ENCODE assay signal across 8 mouse cellular contexts in genomic region chr11:102392441-102393237, GRCm38 (mm10). TPM values are rescaled to one million over a fixed set of nuclear protein-coding genes. Genes with fewer than 3 reads are reported as not detected.
DNase-seq lines count a peak whose midpoint lies in the region; ATAC-seq and TF ChIP-seq lines count a peak whose summit lies in the region.

No protein-coding gene starts in this region.

- ATAC-seq in cerebellum, adult (ENCODE audit: insufficient number of reproducible peaks, low FRiP score, low TSS enrichment), result peak; percentile 20; the same call in 1 of the 2 replicates
- ATAC-seq in liver, embryonic 14.5 days (ENCODE audit: insufficient read depth), result peak; percentile 29; the same call in 1 of the 2 replicates

- H3K27ac ChIP-seq in liver, embryonic 14.5 days, result no peak overlapping the region

- H3K4me3 ChIP-seq in liver, embryonic 14.5 days (ENCODE audit: insufficient read depth in 1 of 2, low read depth in 2 of 2, low read length in 2 of 2), result peak overlapping the region; percentile 33 to 35

- no peaks in the 10 kb centered on the region for H3K36me3 ChIP-seq in liver, embryonic 14.5 days (replicated peaks; ENCODE audit: control insufficient read depth, insufficient read depth, low read depth)

- peak overlapping the region; percentile 61 for H3K4me2 ChIP-seq in liver, embryonic 14.5 days (ENCODE audit: low read depth)

- WGBS in liver, embryonic 14.5 days (ENCODE audit: insufficient replicate concordance), result 17% methylated on average over 15 of the region's 15 CpGs

- H3K9ac ChIP-seq in liver, embryonic 14.5 days (replicated peaks), result no peak overlapping the region; the same call in none of the 2 replicates

- H3K4me1 ChIP-seq in liver, embryonic 14.5 days (replicated peaks; ENCODE audit: control insufficient read depth in 2 of 2, insufficient read depth in 2 of 2, low read length in 1 of 2), result peaks cover 6 to 12% of the 10 kb centered on the region in 2 experiments; a peak in 3 of 4 replicates

- TF ChIP-seq CTCF in liver, embryonic 14.5 days (IDR thresholded peaks at IDR 0.05; ENCODE audit: low read depth), result no peak

- TF ChIP-seq EP300 in liver, embryonic 14.5 days (IDR thresholded peaks at IDR 0.05; ENCODE audit: low read depth), result no peak

- H3K27me3 ChIP-seq in liver, embryonic 14.5 days (ENCODE audit: control insufficient read depth, insufficient read depth, low read length), result peaks cover 65% of the 10 kb centered on the region

- no peak for DNase-seq in cerebellum, adult 8-10 months
- peak; percentile 50 for DNase-seq in retina, embryonic 14.5 days (ENCODE audit: low spot score)
- DNase-seq in retina, postnatal 1 day, result no peak
- no peak for DNase-seq in liver, embryonic 14.5 days (ENCODE audit: low read depth in 3 of 3, low spot score in 3 of 3)
- no peak for DNase-seq in embryo, embryonic 10 days (ENCODE audit: low spot score)
- no peak for DNase-seq in thymus, postnatal 0 days (ENCODE audit: low spot score)
- no peak for DNase-seq in layer of hippocampus, postnatal 36 days

- no peaks in the 10 kb centered on the region for H3K9me3 ChIP-seq in liver, embryonic 14.5 days (ENCODE audit: control insufficient read depth, low read length)

RNA-seq across cellular contexts. Expression of gene Rundc3a, which starts 0.6 kb away (rescaled TPM):
- 1.4 and 1.9 TPM in 2 replicates for polyA plus RNA-seq in liver, embryonic 14.5 days (2012; rRNA removed)
- polyA plus RNA-seq in liver, embryonic 14.5 days (2014; fragmentation: Nextera tagmentation; extraction: Ambion mirVana), result 1.0 and 1.2 TPM in 2 replicates
- 1.1 and 1.4 TPM in 2 replicates for polyA plus RNA-seq in thymus, postnatal 0 days (2015; fragmentation: Nextera tagmentation; extraction: Ambion mirVana)
- 100 to 1,000 TPM; 455 to 507 TPM for total RNA-seq in layer of hippocampus, postnatal 36 days (2021)

RNA-seq across cellular contexts. Expression of gene Slc25a39, which starts 15.1 kb away (rescaled TPM):
- 167 and 187 TPM in 2 replicates for polyA plus RNA-seq in liver, embryonic 14.5 days (2012; rRNA removed)
- polyA plus RNA-seq in liver, embryonic 14.5 days (2014; fragmentation: Nextera tagmentation; extraction: Ambion mirVana), result 339 and 363 TPM in 2 replicates
- 97.8 and 107 TPM in 2 replicates for polyA plus RNA-seq in thymus, postnatal 0 days (2015; fragmentation: Nextera tagmentation; extraction: Ambion mirVana)
- total RNA-seq in layer of hippocampus, postnatal 36 days (2021), result 10 to 100 TPM; 61.9 to 64.0 TPM

RNA-seq across cellular contexts. Expression of gene Slc4a1, which starts 26.6 kb away (rescaled TPM):
- polyA plus RNA-seq in liver, embryonic 14.5 days (2012; rRNA removed), result 570 and 632 TPM in 2 replicates
- 606 and 703 TPM in 2 replicates for polyA plus RNA-seq in liver, embryonic 14.5 days (2014; fragmentation: Nextera tagmentation; extraction: Ambion mirVana)
- polyA plus RNA-seq in thymus, postnatal 0 days (2015; fragmentation: Nextera tagmentation; extraction: Ambion mirVana), result 0.48 and 0.53 TPM in 2 replicates
- total RNA-seq in layer of hippocampus, postnatal 36 days (2021), result under 1 TPM; 0.10 to 0.15 TPM

RNA-seq across cellular contexts. Expression of gene Grn, which starts 37.5 kb away (rescaled TPM):
- polyA plus RNA-seq in liver, embryonic 14.5 days (2012; rRNA removed), result 25.4 and 28.9 TPM in 2 replicates
- polyA plus RNA-seq in liver, embryonic 14.5 days (2014; fragmentation: Nextera tagmentation; extraction: Ambion mirVana), result 34.1 and 41.4 TPM in 2 replicates
- 86.4 and 90.6 TPM in 2 replicates for polyA plus RNA-seq in thymus, postnatal 0 days (2015; fragmentation: Nextera tagmentation; extraction: Ambion mirVana)
- total RNA-seq in layer of hippocampus, postnatal 36 days (2021), result 10 to 100 TPM; 60.3 to 68.3 TPM

RNA-seq across cellular contexts. Expression of gene Fam171a2, which starts 54.8 kb away (rescaled TPM):
- polyA plus RNA-seq in liver, embryonic 14.5 days (2012; rRNA removed), result 1.6 and 2.0 TPM in 2 replicates
- 0.17 and 0.35 TPM in 2 replicates for polyA plus RNA-seq in liver, embryonic 14.5 days (2014; fragmentation: Nextera tagmentation; extraction: Ambion mirVana)
- 0.42 and 0.79 TPM in 2 replicates for polyA plus RNA-seq in thymus, postnatal 0 days (2015; fragmentation: Nextera tagmentation; extraction: Ambion mirVana)
- 100 to 1,000 TPM in 1 of 2 experiments, 10 to 100 TPM in 1; 97.3 to 111 TPM for total RNA-seq in layer of hippocampus, postnatal 36 days (2021)

Comparison
In these comparisons a context has a peak if more than half of its experiments do, and no peak if none do; other contexts are left out.
1. RNA of gene Slc4a1, which starts 26.6 kb away (polyA plus RNA-seq): 570 to 703 TPM in liver, embryonic 14.5 days; 0.48 to 0.53 TPM in thymus, postnatal 0 days; every median in the first group is over 100 times any median in the second.